Mouse (Mus musculus) CH12.LX (cell line): Measurements from ENCODE around the gene Asb14. TPM values are rescaled to one million over a fixed set of nuclear protein-coding genes. Genes with fewer than 3 reads are reported as not detected.

ENCODE experiments used
- DNase-seq: peaks from one replicate; pipeline ENCODE4 v3.0.0-alpha.2; 2013; ENCODE audit errors: extremely low read depth
- H3K27ac ChIP-seq: 2 replicates; pipeline ENCODE4 v1.5.1; 2012; ENCODE audit warnings: low read depth, mild to moderate bottlenecking, control low read depth, moderate library complexity; ENCODE audit not compliant: insufficient read depth
- H3K27me3 ChIP-seq: replicated peaks from 2 replicates; pipeline ENCODE3; 2012; ENCODE audit warnings: inconsistent platforms
- H3K36me3 ChIP-seq, 2 experiments: replicated peaks in 1 of 2; 2 replicates each; pipeline versions ENCODE3 to v1.6.1; 2012; ENCODE audit warnings: inconsistent platforms in 1 of 2, low read length in 1 of 2, mild to moderate bottlenecking in 1 of 2, mixed read lengths in 1 of 2, moderate library complexity in 1 of 2; ENCODE audit not compliant: control insufficient read depth in 1 of 2, insufficient read depth in 1 of 2
- H3K4me1 ChIP-seq, 2 experiments: 2 replicates each; pipeline ENCODE4 v1.6.1; 2012; ENCODE audit warnings: inconsistent platforms in 1 of 2, moderate library complexity in 1 of 2; ENCODE audit not compliant: insufficient read depth in 2 of 2, control insufficient read depth in 1 of 2
- H3K4me2 ChIP-seq: 2 replicates; pipeline ENCODE4 v1.6.1; 2012; ENCODE audit warnings: low read depth, mild to moderate bottlenecking, control low read depth; ENCODE audit not compliant: poor library complexity, insufficient read depth, severe bottlenecking
- H3K4me3 ChIP-seq, 3 experiments: fragments of 150-350 bp in 1 of 3; sonication (generic) in 1 of 3; replicated peaks in 1 of 3; 2 replicates each; pipeline versions ENCODE3 to v1.5.1; 2011 to 2012; ENCODE audit warnings: low read depth in 2 of 3, low read length in 2 of 3, mild to moderate bottlenecking in 2 of 3, moderate library complexity in 2 of 3, control low read depth in 1 of 3, improper control_type of control experiment in 1 of 3, inconsistent platforms in 1 of 3, mixed read lengths in 1 of 3; ENCODE audit not compliant: poor library complexity in 1 of 3
- H3K79me2 ChIP-seq: replicated peaks from 2 replicates; pipeline ENCODE4 v1.6.1; 2012; ENCODE audit warnings: mild to moderate bottlenecking, moderate library complexity; ENCODE audit not compliant: control insufficient read depth, poor library complexity, insufficient read depth, severe bottlenecking; ENCODE audit errors: extremely low read depth
- H3K9ac ChIP-seq: 2 replicates; pipeline ENCODE4 v1.6.1; 2012; ENCODE audit warnings: low read depth, mild to moderate bottlenecking, control low read depth, moderate library complexity; ENCODE audit not compliant: insufficient read depth
- H3K9me3 ChIP-seq: replicated peaks from 2 replicates; pipeline ENCODE3; 2012; ENCODE audit warnings: low read length, inconsistent platforms, mixed read lengths
- CHD2 ChIP-seq: IDR thresholded peaks from 2 replicates; pipeline ENCODE4 v1.6.1; 2011; ENCODE audit warnings: low read length, improper control_type of control experiment
- EP300 ChIP-seq: IDR thresholded peaks from 2 replicates; pipeline ENCODE4 v1.6.1; 2011; ENCODE audit warnings: low read length, improper control_type of control experiment
- MXI1 ChIP-seq: IDR thresholded peaks from 2 replicates; pipeline ENCODE4 v1.6.1; 2011; ENCODE audit warnings: mild to moderate bottlenecking, low read depth, low read length, improper control_type of control experiment
- TBP ChIP-seq: conservative IDR thresholded peaks from 2 replicates; pipeline ENCODE4 v1.6.1; 2011; ENCODE audit warnings: low read depth, low read length, improper control_type of control experiment
- dilution Hi-C: fragments of 300-500 bp; cut with MboI; formaldehyde crosslinking; loops from 2 replicates; pipeline ENCODE4 v1.14.3; 2020; ENCODE audit warnings: low sequenced_read_pairs; ENCODE audit not compliant: extremely low pct_unique_long_range_greater_than_20kb, extremely low pct_ligation_motif_present
- in situ Hi-C: fragments of 300-500 bp; cut with MboI; formaldehyde crosslinking; loops from 3 replicates; pipeline ENCODE4 v1.14.3; 2019; ENCODE audit warnings: low sequenced_read_pairs, low pct_ligation_motif_present, low pct_unique_long_range_greater_than_20kb, mixed read lengths
- polyA plus RNA-seq: library from polyadenylated mRNA; unstranded; fragments of >175 nt; gene quantifications from 2 replicates; pipeline ENCODE4 v1.2.1, GENCODE M21; 2012; ENCODE audit warnings: low read depth; ENCODE audit not compliant: insufficient read length
- total RNA-seq, 2 experiments: library from RNA; depleted of rRNA; stranded (reverse); fragments of 300-350 nt in 1 of 2; fragments of >200 nt in 1 of 2; gene quantifications; 2 replicates each; pipeline ENCODE4 v1.2.3; 2012 to 2014

The Asb14 gene
- total and polyA plus RNA-seq, 3 experiments = not detected

DNA sequence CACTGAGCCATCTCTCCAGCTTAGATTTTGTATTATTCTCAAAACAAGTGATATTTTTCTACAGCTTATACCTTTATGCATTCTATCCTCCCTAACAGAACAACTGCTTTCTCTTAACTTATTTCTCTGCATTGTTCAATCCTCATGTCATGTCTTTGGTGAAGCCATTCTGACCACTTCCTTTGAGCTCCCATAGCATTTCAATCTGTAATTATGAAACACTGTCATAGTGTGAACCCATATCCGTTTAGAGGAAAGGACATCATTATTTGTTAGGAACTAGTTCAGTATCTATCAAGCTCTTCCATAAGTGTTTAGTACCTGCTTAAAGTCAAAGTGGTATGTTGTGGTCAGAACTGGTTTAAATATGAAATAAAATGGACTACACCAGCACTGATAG is 66.2 kb downstream of the Asb14 start:
- in situ Hi-C loops = no loop called here
- TF ChIP-seq EP300 = no peak
- TF ChIP-seq TBP = no peak
- no peak for TF ChIP-seq CHD2
- TF ChIP-seq MXI1 = no peak

More for the DNA sequence above, 66.2 kb downstream of the Asb14 start:
- no peak overlapping the region for H3K27ac ChIP-seq
- peaks cover 5 to 27% of the 10 kb centered on the region in 2 experiments for H3K36me3 ChIP-seq
- H3K9me3 ChIP-seq = no peaks in the 10 kb centered on the region
- H3K4me3 ChIP-seq = no peak overlapping the region
- H3K9ac ChIP-seq = no peak overlapping the region
- no peaks in the 10 kb centered on the region for H3K27me3 ChIP-seq
- dilution Hi-C loops = no loop called here
- no peak overlapping the region for H3K4me2 ChIP-seq
- DNase-seq = no peak
- no peaks in the 10 kb centered on the region for H3K79me2 ChIP-seq
- H3K4me1 ChIP-seq = no peaks in the 10 kb centered on the region

Other genes with a start within 250 kb of the Asb14 start
- gene Pde12, start 224.7 kb upstream of the Asb14 start, total RNA-seq (2012; rRNA removed) = 8.4 and 10.6 TPM in 2 replicates
- gene Pde12, start 224.7 kb upstream of the Asb14 start, total RNA-seq (2014; rRNA removed) = 13.9 and 14.2 TPM in 2 replicates
- gene Pde12, start 224.7 kb upstream of the Asb14 start, polyA plus RNA-seq = 11.9 and 14.9 TPM in 2 replicates
- gene Dnah12, start 201.3 kb upstream of the Asb14 start, total RNA-seq (2012; rRNA removed) = 0.04 TPM in 2 replicates
- gene Dnah12, start 201.3 kb upstream of the Asb14 start, total RNA-seq (2014; rRNA removed) = 0.13 and 0.19 TPM in 2 replicates
- gene Dnah12, start 201.3 kb upstream of the Asb14 start, polyA plus RNA-seq = 0.04 and 0.07 TPM in 2 replicates
- 8.0 and 9.0 TPM in 2 replicates for gene Appl1, start 76.7 kb downstream of the Asb14 start, total RNA-seq (2012; rRNA removed)
- gene Appl1, start 76.7 kb downstream of the Asb14 start, total RNA-seq (2014; rRNA removed) = 11.0 and 12.6 TPM in 2 replicates
- gene Appl1, start 76.7 kb downstream of the Asb14 start, polyA plus RNA-seq = 11.9 and 14.7 TPM in 2 replicates
- 1.9 and 2.2 TPM in 2 replicates for gene Hesx1, start 99.9 kb downstream of the Asb14 start, total RNA-seq (2012; rRNA removed)
- gene Hesx1, start 99.9 kb downstream of the Asb14 start, total RNA-seq (2014; rRNA removed) = 3.6 and 3.9 TPM in 2 replicates
- gene Hesx1, start 99.9 kb downstream of the Asb14 start, polyA plus RNA-seq = 3.4 and 4.3 TPM in 2 replicates
- gene Il17rd, start 144.4 kb downstream of the Asb14 start, total RNA-seq (2012; rRNA removed) = 0.04 TPM in 2 replicates
- 0.03 and 0.08 TPM in 2 replicates for gene Il17rd, start 144.4 kb downstream of the Asb14 start, total RNA-seq (2014; rRNA removed)
- 0.04 and 0.09 TPM in 2 replicates for gene Il17rd, start 144.4 kb downstream of the Asb14 start, polyA plus RNA-seq
- 0.51 and 0.67 TPM in 2 replicates for gene Arhgef3, start 220.3 kb downstream of the Asb14 start, total RNA-seq (2012; rRNA removed)
- gene Arhgef3, start 220.3 kb downstream of the Asb14 start, total RNA-seq (2014; rRNA removed) = 0.62 and 0.89 TPM in 2 replicates
- 0.61 and 0.64 TPM in 2 replicates for gene Arhgef3, start 220.3 kb downstream of the Asb14 start, polyA plus RNA-seq